Mouse (Mus musculus) embryo, embryonic 10 days (tissue): Measurements from ENCODE around the gene Mcm9.

Experiments
- DNase-seq: peaks from one replicate; pipeline ENCODE4 v3.0.0-alpha.2; 2015; ENCODE audit warnings: low spot score

The Mcm9 gene

GRCm38 (mm10) chr10:53580137-53580536, 50.1 kb downstream of the Mcm9 start:
- peak; percentile 12 for DNase-seq

GRCm38 (mm10) chr10:53568531-53568930, 61.7 kb downstream of the Mcm9 start:
- DNase-seq = no peak

- no peak for DNase-seq
Observed at GRCm38 (mm10) chr10:53565538-53565937, 64.7 kb downstream of the Mcm9 start.

- no peak for DNase-seq
Observed at GRCm38 (mm10) chr10:53562001-53562400, 68.2 kb downstream of the Mcm9 start.

- DNase-seq = no peak
Observed at GRCm38 (mm10) chr10:53537596-53537995, 92.6 kb downstream of the Mcm9 start.

GRCm38 (mm10) chr10:53532297-53532696, 97.9 kb downstream of the Mcm9 start:
- no peak for DNase-seq

- DNase-seq = peak; percentile 77
Observed at GRCm38 (mm10) chr10:53527838-53528773, 102.1 kb downstream of the Mcm9 start.

- DNase-seq = no peak
Observed at GRCm38 (mm10) chr10:53527344-53527743, 102.9 kb downstream of the Mcm9 start.

- DNase-seq = no peak
Observed at GRCm38 (mm10) chr10:53526350-53526749, 103.9 kb downstream of the Mcm9 start.

GRCm38 (mm10) chr10:53525265-53525976, 104.8 kb downstream of the Mcm9 start:
- DNase-seq = no peak

- DNase-seq = peak; percentile 15
Observed at GRCm38 (mm10) chr10:53519068-53519954, 110.9 kb downstream of the Mcm9 start.

GRCm38 (mm10) chr10:53518599-53518913, 111.7 kb downstream of the Mcm9 start:
- DNase-seq = peak; percentile 33

- DNase-seq = peak; percentile 18
Observed at GRCm38 (mm10) chr10:53517770-53518598, 112.3 kb downstream of the Mcm9 start.

- no peak for DNase-seq
Observed at GRCm38 (mm10) chr10:53512491-53512890, 117.7 kb downstream of the Mcm9 start.

- peak; percentile 77 for DNase-seq
Observed at GRCm38 (mm10) chr10:53509158-53509773, 121.0 kb downstream of the Mcm9 start.

GRCm38 (mm10) chr10:53508676-53509075, 121.6 kb downstream of the Mcm9 start:
- DNase-seq = no peak

- no peak for DNase-seq
Observed at GRCm38 (mm10) chr10:53505526-53505925, 124.7 kb downstream of the Mcm9 start.

GRCm38 (mm10) chr10:53505069-53505468, 125.2 kb downstream of the Mcm9 start:
- DNase-seq = no peak

GRCm38 (mm10) chr10:53502875-53503816, 127.1 kb downstream of the Mcm9 start:
- peak; percentile 62 for DNase-seq

- no peak for DNase-seq
Observed at GRCm38 (mm10) chr10:53502471-53502870, 127.8 kb downstream of the Mcm9 start.
